Mouse (Mus musculus) heart, postnatal 4 days (tissue): ENCODE results near the gene Fam102b. TPM values are rescaled to one million over a fixed set of nuclear protein-coding genes. Genes with fewer than 3 reads are reported as not detected.

ENCODE experiments used
- DNase-seq: peaks from one replicate; pipeline ENCODE4 v3.0.0; 2021
- total RNA-seq, 2 experiments: library from RNA; stranded (reverse); gene quantifications; 2 replicates each; pipeline ENCODE4 v1.2.3; 2021

The Fam102b gene
- total RNA-seq, 2 experiments from 2014 or later, result 21.2 to 22.9 TPM

DNA sequence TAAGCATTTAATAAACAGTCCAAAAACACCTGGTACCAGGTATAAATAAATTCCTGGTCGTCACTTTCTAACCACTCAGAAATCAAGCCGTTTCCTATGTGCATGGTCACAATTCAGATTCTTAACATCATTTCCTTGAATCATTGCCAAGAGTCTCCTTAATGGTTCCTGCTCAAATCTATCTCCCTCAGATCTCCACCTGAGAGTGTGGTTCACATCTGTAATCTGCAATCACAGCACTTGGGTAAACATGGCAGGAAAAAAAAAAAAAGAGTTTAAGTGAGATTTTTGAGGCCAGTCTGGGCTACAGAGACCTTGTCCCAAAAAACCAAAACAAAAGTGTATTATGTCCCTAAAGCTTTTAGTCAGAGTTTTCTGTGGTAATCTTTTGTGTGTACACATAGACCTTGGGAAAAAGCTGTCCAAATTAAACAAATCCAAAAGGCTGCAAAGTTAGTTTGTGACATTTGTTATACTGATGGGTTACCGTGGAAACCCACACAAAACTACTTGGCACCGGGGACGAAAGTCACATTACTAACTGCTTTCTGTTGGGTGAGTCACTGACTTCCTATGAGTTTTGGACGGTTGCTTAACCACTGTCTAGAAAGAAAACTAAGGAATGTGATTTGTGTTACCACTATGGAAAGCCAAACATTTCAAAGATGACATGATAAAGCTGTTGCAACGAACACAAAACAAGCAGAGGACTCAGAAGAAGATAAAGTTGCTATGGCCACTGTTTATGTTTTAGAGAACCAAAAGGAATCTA lies 16.7 kb downstream of the Fam102b start:
- DNase-seq, result peak; percentile 50

DNA sequence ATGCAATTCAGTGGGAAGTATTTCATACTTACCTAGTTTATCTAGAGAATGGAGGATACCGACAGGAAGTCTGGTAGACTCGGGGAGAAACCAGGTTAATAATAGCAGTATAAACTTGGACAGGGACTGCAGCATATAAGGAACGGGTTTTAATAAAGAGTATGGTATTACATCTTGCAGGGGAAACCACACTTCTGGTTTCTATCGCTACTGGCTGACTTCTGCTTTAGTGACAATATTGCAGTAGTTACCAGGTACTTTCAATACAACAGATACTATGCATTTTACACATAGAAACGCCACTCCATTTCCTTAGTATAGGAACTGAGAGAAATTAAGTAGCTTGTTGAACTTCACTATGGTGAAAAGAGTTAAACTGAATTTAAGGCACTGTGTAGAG lies 19.2 kb downstream of the Fam102b start:
- no peak for DNase-seq

DNA sequence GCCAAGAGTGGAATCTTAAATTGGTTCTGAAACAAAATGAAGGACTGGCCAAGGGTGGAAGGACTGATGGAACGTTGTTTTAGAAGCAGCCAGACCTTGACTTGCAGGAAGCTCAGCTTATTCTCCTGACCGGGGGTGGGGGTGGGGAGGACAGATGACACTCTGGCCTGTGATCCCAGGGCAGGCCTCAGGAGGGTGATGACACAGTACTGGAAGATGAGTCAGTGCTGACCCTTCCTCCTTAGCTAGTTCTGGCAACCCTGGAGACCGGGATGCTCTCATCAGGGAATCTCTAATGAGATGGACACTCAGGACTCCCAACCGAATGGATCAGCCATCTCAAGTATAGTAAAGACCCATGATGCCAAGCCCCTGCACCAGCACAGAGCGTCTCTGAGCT lies 21.6 kb downstream of the Fam102b start:
- no peak for DNase-seq

DNA sequence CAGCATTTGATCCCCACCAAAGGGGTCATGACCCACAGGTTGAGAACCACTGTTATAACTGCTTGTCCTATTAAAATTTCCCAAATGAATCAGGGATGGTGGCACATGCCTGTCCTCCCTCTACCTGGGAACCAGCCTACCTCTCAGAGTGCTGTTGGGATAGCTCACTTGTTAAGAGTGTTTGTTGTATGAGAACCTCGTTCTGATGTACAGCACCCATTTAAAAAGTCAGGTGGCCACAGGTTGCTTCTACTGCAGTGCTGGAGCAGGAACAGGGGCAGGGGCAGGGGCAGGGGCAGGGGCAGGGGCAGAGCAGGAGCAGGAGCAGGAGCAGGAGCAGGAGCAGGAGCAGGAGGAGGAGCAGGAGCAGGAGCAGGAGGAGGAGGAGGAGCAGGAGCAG lies 28.2 kb downstream of the Fam102b start:
- no peak for DNase-seq

DNA sequence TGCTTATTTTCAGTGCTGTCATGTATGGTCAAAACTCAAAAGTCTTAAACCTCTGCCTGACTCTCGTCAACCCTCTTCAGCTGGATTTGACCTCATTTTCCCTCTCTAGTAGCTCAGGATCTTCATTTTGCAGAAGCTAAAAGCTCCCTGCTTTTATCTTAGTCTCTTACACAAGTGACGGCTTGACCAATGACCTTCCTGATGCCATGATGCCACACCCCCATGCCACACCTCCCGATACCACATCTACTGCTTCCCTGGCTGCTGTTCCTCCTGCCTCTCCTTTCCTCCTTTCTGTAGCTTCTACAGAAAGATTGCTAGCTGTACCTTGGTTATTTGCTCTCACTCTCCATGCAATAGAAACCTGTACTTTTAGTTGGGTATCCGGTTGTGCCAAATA lies 29.6 kb downstream of the Fam102b start:
- DNase-seq, result no peak

DNA sequence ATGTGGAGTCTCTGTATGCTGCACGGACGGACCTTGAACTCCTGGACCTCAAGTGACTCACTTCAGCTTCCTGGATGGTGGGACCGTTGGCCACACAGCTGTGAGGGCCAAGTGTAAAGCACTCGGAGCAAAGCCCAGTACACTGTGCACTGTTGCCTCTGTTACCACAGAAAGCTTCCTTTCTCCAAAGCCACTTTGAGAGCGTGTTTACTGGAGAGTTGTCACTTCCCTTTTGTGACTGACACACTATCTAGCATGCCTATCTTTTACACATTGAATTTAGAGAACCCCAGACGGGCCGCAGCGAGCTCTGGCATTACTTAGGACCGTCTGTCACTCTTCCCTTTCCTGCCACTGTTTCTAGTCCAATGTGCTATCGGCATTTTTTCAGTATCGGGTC lies 30.1 kb downstream of the Fam102b start:
- no peak for DNase-seq

DNA sequence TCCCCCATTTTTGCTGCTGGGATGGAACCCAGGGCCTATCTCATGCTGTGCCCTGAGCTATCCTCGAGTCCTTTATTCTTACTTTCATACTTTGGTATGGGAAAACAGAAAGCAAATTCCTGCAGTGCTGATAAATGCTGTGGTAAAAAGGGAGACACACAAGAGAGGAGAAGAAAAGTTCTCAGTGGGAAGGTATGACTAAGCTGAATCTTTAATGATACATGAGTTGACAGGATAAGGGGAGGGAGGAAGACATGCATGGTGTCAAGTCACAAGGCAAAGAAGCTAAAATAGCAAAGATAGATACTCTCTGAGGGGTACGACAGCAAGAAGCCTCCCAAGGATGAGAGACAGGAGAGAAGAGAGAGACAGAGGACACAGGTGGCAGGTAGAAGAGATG lies 32.0 kb downstream of the Fam102b start:
- DNase-seq, result no peak

DNA sequence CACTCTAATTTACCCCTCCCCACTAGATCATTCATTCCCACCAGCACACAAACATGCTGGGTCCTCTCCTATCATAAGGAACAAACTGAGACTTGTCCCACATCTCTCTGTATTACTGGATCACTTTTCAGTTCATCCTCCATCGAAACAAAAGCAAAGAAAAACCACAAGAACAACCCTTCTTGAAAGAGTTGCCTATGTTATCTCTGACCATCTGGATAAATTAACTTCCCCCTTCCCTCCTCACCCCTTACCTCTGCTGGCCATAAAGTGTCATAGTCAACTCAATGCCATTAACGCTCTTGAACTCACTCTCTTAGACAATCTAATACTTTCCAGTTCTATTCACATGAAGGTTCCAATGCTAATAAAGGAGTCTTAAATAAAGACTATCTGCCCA lies 32.9 kb downstream of the Fam102b start:
- DNase-seq, result no peak

DNA sequence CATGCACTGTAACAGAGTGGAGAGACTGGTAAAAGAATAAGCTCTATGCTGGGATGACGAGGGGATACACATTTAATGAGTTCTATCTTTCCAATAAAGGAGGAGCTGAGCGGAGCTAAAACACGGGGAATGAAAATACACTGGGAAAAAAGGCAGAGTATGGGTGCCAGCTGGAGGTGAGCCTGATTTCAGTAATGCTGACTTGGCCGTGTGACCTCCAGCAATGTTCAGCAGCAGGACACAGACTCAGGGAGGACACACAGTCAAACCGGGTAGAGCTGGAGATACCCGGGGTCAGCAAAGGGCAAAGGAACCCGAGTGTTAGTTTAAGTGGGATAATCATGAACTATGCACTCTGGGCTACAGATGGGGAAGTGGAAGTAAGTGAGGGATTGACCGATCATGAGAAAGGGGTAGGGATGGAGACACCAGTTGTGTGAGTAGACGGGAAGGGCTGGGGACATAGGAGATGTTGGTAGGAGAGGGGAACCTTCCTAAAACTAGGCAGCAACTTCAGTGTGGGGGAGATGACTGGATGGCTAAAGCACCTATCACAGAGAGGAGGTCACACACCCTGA lies 37.3 kb downstream of the Fam102b start:
- DNase-seq, result peak; percentile 30

DNA sequence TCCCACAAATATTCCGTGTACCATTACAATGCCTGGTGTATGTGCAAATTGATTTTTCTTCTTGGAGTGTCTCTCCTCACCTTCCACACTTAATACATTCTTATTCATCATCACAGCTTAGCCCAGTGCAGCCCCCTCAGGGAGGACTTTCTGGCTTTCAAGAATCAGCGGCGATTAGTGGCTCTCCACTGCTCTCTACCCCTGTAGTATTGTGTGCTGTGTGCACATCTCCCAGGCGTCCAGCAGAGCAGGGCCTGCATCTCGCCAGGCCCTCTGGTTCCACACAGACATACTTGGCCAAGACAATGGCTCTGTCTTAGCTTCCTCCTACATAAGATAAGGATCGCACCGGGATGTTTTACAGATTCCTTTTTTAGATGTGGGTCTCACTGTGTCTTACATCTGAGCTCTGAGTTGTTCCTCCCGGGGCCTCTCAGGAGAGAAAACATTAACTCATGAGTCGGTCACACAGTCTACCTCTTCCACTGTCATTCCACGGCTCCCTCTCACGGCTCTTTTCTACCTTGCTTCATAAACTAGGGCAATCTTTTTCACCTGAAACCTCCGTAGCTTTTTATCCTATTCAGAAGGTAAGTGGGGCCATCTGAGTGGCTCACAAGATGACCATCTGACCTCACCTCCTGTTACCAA lies 40.3 kb downstream of the Fam102b start:
- DNase-seq, result no peak

DNA sequence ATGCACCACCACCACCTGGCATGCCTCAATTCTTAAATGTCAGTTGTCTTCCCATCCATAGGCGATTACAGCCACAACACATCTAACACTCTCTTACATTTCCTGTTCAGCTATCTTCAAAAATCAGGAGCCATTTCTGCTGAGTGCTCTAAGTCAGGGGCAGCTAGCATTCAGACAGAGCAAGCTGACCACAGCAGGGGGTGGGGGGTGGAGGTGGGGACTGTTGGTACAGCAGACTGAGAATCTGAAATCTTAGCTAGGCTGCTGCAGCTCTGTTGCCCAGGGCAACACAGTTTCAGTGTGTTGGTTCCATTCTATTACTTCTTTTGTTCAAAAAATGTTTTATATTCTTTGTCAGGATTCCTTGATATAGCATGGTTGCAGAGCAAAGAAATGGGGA lies 40.9 kb downstream of the Fam102b start:
- DNase-seq, result no peak

DNA sequence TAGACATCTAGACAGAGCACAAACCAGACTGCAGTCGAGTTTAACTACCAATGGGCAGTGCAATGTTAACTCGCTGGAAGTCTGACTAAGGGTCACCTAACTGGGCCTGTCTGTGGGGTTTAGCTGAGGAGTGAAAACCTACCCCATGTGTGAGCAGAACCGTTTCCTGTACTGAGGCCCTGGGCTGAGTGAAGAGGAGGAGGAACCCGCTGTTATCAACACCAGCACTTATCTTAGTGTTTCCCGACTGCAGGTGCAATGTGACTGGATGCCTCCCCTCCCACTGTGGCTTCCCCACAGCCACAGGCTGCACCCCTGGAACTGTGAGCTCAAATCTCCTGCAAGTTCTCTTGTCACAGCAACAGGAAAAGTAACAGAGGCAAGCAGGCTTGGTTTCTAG lies 43.4 kb downstream of the Fam102b start:
- no peak for DNase-seq

DNA sequence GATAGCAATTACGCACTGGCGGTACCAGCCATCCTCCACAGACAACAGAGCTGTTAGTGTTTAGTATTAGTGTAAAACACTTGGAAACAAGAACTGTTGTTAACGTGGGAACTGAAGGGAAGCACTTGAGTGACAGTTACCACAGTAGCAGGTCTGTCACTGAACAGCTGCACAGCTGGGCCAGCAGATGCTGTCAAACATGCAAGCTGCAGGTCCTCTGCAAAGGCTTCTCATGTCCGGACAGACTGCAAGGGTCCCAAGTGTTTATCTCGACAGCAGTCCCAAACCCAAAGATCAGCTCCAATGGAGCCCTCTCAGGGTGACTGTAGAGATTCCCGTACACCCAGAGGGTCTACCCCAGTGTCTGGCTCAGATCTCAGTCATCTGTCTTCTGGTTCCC lies 45.5 kb downstream of the Fam102b start:
- no peak for DNase-seq

DNA sequence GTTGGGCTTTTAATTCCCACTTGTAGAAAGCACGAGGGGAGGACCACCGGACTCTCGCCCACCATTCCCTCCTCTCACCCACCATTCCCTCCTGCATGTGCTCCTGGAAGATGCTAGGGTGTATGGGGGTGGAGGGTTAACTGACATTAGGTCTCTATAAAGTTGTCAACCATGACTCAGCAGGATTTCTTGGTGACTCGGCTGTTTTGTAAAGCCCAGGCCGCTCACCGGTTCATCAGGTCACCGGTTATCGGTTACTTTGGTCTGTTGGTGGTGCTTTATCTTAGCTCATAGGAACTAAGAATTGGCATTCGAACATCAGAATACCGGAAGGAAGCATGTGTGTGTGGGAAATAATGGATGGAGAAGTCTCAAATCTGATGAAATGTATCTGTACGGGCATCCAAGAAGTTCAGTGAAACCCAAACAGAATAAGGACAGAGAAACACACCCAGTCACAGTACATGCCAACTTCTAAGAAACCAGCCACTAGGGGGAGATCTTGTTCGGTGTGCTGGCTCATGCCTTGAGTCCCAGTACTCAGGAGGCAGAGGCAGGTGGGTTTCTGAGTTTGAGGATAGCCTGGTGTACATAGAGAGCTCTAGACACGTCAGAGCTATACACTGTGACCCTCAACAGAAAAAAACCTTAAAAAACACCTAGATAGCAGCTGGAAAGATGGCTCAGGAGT lies 49.9 kb downstream of the Fam102b start:
- no peak for DNase-seq

DNA sequence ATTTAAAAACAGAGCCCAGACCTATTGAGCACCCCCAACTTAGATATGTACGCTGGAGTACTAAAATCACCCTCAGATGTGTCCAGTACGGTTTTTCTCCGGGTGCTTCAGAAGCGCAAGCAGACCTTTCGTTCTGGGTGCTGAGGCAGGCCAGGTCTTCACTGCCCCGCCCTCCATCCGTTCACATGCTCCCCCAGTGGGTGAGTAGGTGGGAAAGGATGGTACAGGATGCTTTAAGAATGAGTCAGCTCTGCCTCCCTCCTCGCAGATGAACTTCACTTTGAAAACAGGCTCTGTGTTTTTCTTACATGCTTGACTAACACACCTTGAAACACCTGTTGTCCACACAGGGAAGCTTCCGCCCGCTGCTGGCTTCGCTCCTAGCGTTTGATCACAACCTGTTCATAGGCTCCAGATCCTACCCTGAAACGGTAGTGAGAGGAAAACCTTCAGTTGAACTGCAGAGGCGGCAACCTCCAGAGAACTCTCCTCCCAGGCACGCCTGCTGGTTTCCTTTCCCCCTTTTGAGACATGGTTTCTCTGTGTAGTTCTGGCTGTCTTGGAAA lies 52.4 kb downstream of the Fam102b start:
- no peak for DNase-seq

DNA sequence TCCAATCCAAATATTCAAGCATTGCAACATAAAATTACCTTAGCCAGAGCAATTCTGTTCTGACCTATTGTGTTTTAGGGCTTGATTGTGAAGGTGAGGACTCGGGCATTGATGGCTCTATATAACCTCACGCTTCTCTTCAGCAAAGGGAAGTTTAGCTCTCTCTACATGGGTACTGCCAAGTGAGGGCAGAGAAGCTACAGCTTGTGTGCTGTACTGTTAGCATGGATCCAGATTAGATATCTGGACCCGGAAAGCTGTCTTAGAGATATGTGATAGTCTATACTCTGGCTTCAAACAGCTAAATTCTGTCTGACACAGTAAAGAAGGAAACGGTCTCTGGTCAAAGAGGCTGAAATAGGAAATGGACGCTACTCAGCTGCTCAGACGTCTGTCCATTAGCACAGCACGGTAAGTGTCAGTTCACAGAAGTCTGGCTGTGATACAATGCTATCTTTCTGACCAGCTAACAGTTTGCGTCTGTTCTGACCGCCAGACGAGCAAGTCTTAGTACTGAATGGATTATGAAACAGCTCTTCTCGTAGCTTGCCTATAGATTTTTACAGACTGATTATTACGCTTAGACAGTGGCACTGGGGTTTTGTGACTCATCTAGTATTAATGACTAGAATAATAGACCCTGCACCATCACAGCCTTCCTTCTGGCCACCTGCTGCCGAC lies 53.3 kb downstream of the Fam102b start:
- no peak for DNase-seq

DNA sequence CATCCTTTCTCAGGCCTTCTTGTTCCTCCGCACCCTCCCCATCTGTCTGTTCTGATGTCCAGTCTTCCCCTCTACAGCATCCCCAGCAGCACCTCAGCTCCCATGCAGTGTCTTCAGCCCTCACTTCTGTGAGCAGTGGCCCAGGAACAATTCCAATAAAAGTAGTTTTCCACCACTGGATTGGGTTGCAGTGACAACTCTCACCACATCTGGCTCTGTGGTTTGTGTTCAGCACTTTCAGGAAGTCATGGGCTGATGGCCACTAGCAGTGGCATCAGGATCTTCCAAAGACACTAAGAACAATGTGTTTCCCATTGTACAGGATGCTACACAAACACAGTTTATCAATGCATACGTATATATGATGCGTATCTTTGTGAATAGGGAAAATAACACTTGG lies 61.4 kb downstream of the Fam102b start:
- no peak for DNase-seq

DNA sequence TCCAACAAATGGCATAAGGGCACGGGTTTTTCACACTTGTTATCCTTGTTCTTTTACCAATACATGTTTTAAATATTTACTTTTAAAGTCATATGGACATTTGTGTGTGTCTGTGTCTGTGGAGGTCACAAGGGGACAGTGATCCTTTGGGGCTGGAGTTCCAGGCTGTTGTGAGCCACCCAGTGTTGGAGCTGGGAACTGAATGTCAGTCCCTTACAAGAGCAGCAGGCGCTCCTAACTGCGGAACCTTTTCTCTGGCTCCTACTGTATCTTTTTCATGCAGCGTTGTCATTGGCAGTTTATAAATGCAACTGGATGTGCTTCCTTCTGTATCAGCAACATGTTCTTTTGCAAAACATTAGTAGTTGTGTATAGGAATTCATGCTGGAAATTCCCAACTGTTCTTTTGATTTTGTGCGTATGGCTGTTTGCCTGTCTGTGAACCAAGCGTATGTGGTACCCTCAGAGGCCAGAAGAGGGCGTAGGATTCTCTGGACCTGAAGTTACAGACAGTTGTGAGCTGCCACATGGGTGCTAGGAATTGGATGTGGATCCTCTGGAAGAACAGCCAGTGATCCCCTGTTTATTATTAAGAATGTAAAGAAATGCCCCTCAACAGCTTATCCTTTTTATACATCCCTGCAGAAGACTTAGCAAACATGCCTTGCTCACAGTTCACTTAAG lies 62.9 kb downstream of the Fam102b start:
- peak; percentile 25 for DNase-seq

DNA sequence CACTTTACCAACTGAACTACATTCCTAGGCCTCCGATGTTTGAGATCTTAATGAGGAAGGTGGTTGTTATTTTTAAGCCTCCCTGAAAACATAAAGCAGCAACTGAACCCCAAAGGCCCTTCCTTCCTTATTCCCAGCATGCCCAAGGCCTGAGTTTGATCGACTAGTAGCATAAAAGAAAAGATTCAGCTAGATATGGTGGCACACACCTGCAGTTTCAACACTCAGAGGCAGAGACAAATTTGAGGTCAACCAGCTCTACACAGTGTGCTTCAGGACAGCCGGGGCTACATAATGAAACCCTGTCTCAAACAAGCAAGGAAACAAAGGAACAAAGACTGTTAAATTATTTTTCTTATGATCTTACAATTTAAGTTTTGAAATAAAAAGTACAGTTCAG lies 63.6 kb downstream of the Fam102b start:
- no peak for DNase-seq

DNA sequence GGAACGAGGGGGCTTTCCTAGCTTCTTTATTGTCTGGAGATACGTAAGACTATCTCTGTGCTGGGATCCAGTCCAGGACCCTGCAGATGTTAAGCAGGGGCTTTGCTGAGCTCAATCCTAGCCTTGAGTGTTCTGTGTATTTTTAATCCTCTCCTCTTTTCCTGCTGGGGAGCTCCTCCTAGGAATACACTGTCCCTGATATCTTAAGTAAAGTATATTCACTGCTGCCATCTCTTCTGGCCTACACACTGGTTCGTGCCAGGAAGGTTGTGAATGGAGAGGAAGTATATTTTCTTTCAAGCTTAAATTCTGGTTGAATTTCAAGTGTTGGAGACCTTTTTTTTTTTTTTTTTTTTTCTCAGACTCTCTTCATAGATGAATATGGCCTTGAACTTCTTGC lies 64.1 kb downstream of the Fam102b start:
- no peak for DNase-seq

DNA sequence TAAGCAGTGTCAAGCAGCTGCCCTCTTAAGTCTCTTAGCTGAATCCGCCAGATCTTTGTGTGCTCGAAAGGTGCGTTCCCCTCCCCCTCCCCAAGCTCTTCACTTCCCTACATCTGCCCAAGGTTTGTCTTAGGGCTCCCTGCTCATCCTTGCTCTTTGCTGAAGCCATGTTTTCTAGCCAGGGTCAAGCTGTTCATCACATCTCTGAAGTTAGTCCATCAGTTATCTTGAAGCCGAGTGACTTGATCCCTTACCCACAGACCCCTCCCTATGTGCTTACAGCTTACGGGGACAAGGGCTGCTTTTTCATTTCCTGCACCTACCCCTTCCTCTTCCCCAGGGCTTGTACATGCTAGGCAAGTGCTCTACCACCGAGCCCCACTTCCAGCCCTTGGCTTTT lies 65.8 kb downstream of the Fam102b start:
- DNase-seq, result no peak

DNA sequence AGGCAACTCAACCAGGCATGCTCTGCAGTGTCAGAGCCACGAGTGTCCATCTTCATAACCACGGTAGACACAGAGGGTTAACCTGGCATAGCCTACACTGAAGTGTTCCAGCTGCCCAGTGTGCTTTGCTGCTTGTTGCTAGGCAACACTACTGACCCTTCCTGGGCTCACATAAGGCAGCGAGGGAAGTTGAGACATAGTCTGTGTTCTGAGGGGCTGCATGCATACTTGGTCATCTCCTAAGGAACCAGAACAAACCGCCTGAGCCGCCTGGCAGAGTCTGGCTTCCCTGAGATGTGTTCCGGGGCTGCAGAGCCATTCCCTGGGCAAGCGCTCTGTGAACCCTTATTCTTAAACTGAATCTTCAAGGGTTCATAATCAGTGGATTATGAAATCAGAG lies 66.2 kb downstream of the Fam102b start:
- no peak for DNase-seq
